Mouse (Mus musculus) gastrocnemius, postnatal 36 days (tissue): ENCODE measurements around the gene Vmn1r225. TPM values are rescaled to one million over a fixed set of nuclear protein-coding genes. Genes with fewer than 3 reads are reported as not detected.
"Not testable (repeated sequence)": the region's sequence is repeated elsewhere in the genome, so short reads cannot be mapped to it uniquely, and the experiment has no call there.

ENCODE experiments used
- DNase-seq, 2 experiments: peaks; one replicate each; pipeline ENCODE4 v3.0.0; 2022
- intact Hi-C: fragments of 180-260 bp; cut with DNase I; formaldehyde crosslinking; loops from one replicate; pipeline ENCODE4 v1.15.1; 2025
- long read RNA-seq, 2 experiments: library from polyadenylated mRNA; stranded (forward); transcript quantifications; one replicate each; pipeline ENCODE4 v2.0.0; 2021
- total RNA-seq, 2 experiments: library from RNA; stranded (reverse); gene quantifications; 2 replicates each; pipeline ENCODE4 v1.2.3; 2021

Vmn1r225 gene
- not detected for total RNA-seq
- long read RNA-seq, experiment 1: 0 reads
- long read RNA-seq, experiment 2: 0 reads

GRCm38 (mm10) chr17:20497858-20498257, at the start of gene Vmn1r225:
Vmn1r225 (plus strand) TSS chr17:20498158.
- no peak for DNase-seq
- intact Hi-C loops: no loop called here

GRCm38 (mm10) chr17:20473311-20473710, 24.6 kb upstream of the Vmn1r225 start:
- intact Hi-C loops: no loop called here
- DNase-seq: no peak

- intact Hi-C loops: no loop called here
Measured at GRCm38 (mm10) chr17:20481231-20481630, 16.7 kb upstream of the Vmn1r225 start, which contains the start of gene Vmn2r108. Vmn2r108 (minus strand) TSS chr17:20481331.

GRCm38 (mm10) chr17:20508247-20508646, 10.3 kb downstream of the Vmn1r225 start:
- DNase-seq, intact Hi-C loops: not testable (repeated sequence)

More at GRCm38 (mm10) chr17:20481231-20481630, 16.7 kb upstream of the Vmn1r225 start, which contains the start of gene Vmn2r108:
- no peak for DNase-seq

Other genes starting within 250 kb of the Vmn1r225 start
- gene Vmn2r106, start 212.6 kb upstream of the Vmn1r225 start, total RNA-seq: not detected
- gene Vmn2r107, start 152.9 kb upstream of the Vmn1r225 start, total RNA-seq: not detected
- gene Vmn1r224, start 84.0 kb upstream of the Vmn1r225 start, total RNA-seq: not detected
- not detected for gene Vmn2r108, start 16.8 kb upstream of the Vmn1r225 start, total RNA-seq
- not detected for gene Vmn2r109, start 66.6 kb downstream of the Vmn1r225 start, total RNA-seq
- not detected for gene Vmn2r110, start 98.3 kb downstream of the Vmn1r225 start, total RNA-seq
- gene Fpr-rs3, start 126.7 kb downstream of the Vmn1r225 start, total RNA-seq: not detected
- gene Vmn1r226, start 184.7 kb downstream of the Vmn1r225 start, total RNA-seq: not detected
- gene Vmn1r227, start 231.7 kb downstream of the Vmn1r225 start, total RNA-seq: not detected